Mouse (Mus musculus): ENCODE data around the gene Prss36.

DNA sequence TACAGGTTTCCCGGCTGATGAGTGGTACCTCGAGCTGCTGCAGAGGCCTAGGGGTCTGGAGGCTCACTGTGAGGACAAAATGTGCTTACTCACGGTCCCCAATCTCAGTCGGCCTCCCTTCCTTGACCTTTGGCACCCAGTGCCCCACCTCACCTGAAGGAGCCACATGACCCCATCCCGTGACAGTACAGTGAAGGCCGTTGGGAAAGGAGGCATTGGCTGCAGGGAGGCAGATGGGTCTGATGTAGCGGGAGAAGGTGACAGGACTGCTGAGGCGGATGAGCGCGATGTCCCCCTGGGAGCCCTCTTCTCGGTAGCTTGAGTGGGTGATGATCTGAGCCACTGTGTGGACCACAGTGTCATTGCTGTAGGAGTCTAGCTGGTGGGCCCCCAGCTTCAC, 19.7 kb downstream of the Prss36 start:
- no peak for TF ChIP-seq SIN3A (IDR thresholded peaks at IDR 0.05; ENCODE audit: low read length)
- no peak for TF ChIP-seq EP300 (IDR thresholded peaks at IDR 0.05; ENCODE audit: low read length)
- TF ChIP-seq POLR2A (IDR thresholded peaks at IDR 0.05; ENCODE audit: low read depth, low read length): no peak
- TF ChIP-seq ZNF384 (IDR thresholded peaks at IDR 0.05; ENCODE audit: low read depth, low read length): no peak
- no peak for TF ChIP-seq TBP (conservative IDR thresholded peaks at IDR 0.05; ENCODE audit: low read depth, low read length)
- TF ChIP-seq MAX (IDR thresholded peaks at IDR 0.05; ENCODE audit: low read length): no peak
- TF ChIP-seq RAD21 (IDR thresholded peaks at IDR 0.05; ENCODE audit: low read depth, low read length): no peak
- no peak for TF ChIP-seq USF1 (IDR thresholded peaks at IDR 0.05; ENCODE audit: low read depth, low read length)
- no peak for TF ChIP-seq TCF12 (IDR thresholded peaks at IDR 0.05; ENCODE audit: low read depth, low read length)
